Mouse (Mus musculus) liver, embryonic 14.5 days (tissue): ENCODE measurements around the gene Ciita. TPM values are rescaled to one million over a fixed set of nuclear protein-coding genes. Genes with fewer than 3 reads are reported as not detected.
A peak's percentile ranks its signal among the peaks of the same experiment; 100 is the strongest.

Source experiments
- ATAC-seq: fragments of 200-750 bp; cut with Nextera tagmentation; 2 replicates; pipeline ENCODE4 v1.8.0; 2017; ENCODE audit warnings: moderate number of reproducible peaks, mild to moderate bottlenecking, moderate library complexity; ENCODE audit not compliant: insufficient read depth
- DNase-seq, 3 experiments: peaks; one replicate each; pipeline ENCODE4 v3.0.0-alpha.2; 2012 to 2013; ENCODE audit warnings: low read depth in 3 of 3, low spot score in 3 of 3
- H3K27ac ChIP-seq: fragments of 300-500 bp; sonication (generic); 2 replicates; pipeline ENCODE4 v1.5.1; 2014; ENCODE audit warnings: moderate library complexity, mild to moderate bottlenecking, control low read depth, inconsistent platforms
- H3K27me3 ChIP-seq: fragments of 300-500 bp; sonication (generic); 2 replicates; pipeline ENCODE4 v1.6.1; 2014; ENCODE audit warnings: mild to moderate bottlenecking, low read length, moderate library complexity; ENCODE audit not compliant: control insufficient read depth, insufficient read depth
- H3K36me3 ChIP-seq: fragments of 300-500 bp; sonication (generic); replicated peaks from 2 replicates; pipeline ENCODE4 v1.6.1; 2014; ENCODE audit warnings: low read depth; ENCODE audit not compliant: control insufficient read depth, insufficient read depth
- H3K4me1 ChIP-seq, 2 experiments: fragments of 200-500 bp in 1 of 2; fragments of 300-500 bp in 1 of 2; sonication (generic) in 1 of 2; replicated peaks; 2 replicates each; pipeline ENCODE4 v1.6.1; 2012 to 2014; ENCODE audit warnings: antibody characterized with exemption in 1 of 2, inconsistent platforms in 1 of 2, low read length in 1 of 2; ENCODE audit not compliant: control insufficient read depth in 2 of 2, insufficient read depth in 2 of 2
- H3K4me2 ChIP-seq: fragments of 300-500 bp; sonication (generic); 2 replicates; pipeline ENCODE4 v1.6.1; 2014; ENCODE audit warnings: low read depth, mild to moderate bottlenecking, control low read depth, moderate library complexity
- H3K4me3 ChIP-seq, 2 experiments: fragments of 200-500 bp in 1 of 2; fragments of 300-500 bp in 1 of 2; sonication (generic) in 1 of 2; 2 replicates each; pipeline ENCODE4 v1.5.1; 2012 to 2014; ENCODE audit warnings: low read depth in 2 of 2, low read length in 2 of 2, mild to moderate bottlenecking in 2 of 2, control low read depth in 1 of 2, inconsistent platforms in 1 of 2, moderate library complexity in 1 of 2; ENCODE audit not compliant: insufficient read depth in 1 of 2
- H3K9ac ChIP-seq: fragments of 300-500 bp; sonication (generic); replicated peaks from 2 replicates; pipeline ENCODE4 v1.6.1; 2014; ENCODE audit warnings: mild to moderate bottlenecking, control low read depth, moderate library complexity
- H3K9me3 ChIP-seq: fragments of 300-500 bp; sonication (generic); 2 replicates; pipeline ENCODE4 v1.6.1; 2016; ENCODE audit warnings: low read length, mixed read lengths; ENCODE audit not compliant: control insufficient read depth
- CTCF ChIP-seq: IDR thresholded peaks from 2 replicates; pipeline ENCODE4 v1.5.1; 2016; ENCODE audit warnings: antibody characterized with exemption, low read depth, control low read depth
- EP300 ChIP-seq: IDR thresholded peaks from 2 replicates; pipeline ENCODE4 v1.6.1; 2016; ENCODE audit warnings: antibody characterized with exemption, low read depth
- WGBS: fragments of 180-500 bp; shearing (Covaris S2); extraction: QIAGEN DNeasy Blood & Tissue Kit; methylation state at CpG from one replicate; pipeline ENCODE4 v1.1.7; 2014; ENCODE audit not compliant: insufficient replicate concordance; 5-methylcytosine and 5-hydroxymethylcytosine counted together
- polyA plus RNA-seq, 2 experiments: library from polyadenylated mRNA; depleted of rRNA in 1 of 2; stranded (reverse) in 1 of 2; unstranded in 1 of 2; fragments of >200 nt; fragmentation: Nextera tagmentation in 1 of 2; extraction: Ambion mirVana in 1 of 2; gene quantifications; 2 replicates each; pipeline versions ENCODE4 v1.2.1 to v1.2.3; 2012 to 2014

The Ciita gene
- polyA plus RNA-seq, 2 experiments: 0.06 TPM

GRCm38 (mm10) chr16:10542698-10543365 is 63.0 kb downstream of the Ciita start, which contains the start of gene Dexi:
TSS of gene Dexi (minus strand) at chr16:10543054.
- DNase-seq: peak; percentile 94 to 96 (median 96)
- Histone ChIP-seq H3K9ac (peak within 1 kb of the TSS; percentile 56), H3K36me3 (no peaks in the 10 kb centered on the region), H3K4me1 (peaks cover 10 to 22% of the 10 kb centered on the region in 2 experiments), H3K9me3 (no peaks in the 10 kb centered on the region), H3K4me3 (peak within 1 kb of the TSS; percentile 63 to 75), H3K4me2 (peak within 1 kb of the TSS; percentile 92), H3K27ac (no peak within 1 kb of the TSS), H3K27me3 (no peaks in the 10 kb centered on the region)
- ATAC-seq: peak; percentile 92
- TF ChIP-seq EP300 (no peak), CTCF (peak; percentile 49)
- under 1% methylated on average over 61 of the region's 61 CpGs for WGBS

GRCm38 (mm10) chr16:10544995-10545622 is 65.2 kb downstream of the Ciita start, which contains the start of gene Clec16a:
TSS of gene Clec16a (plus strand) at chr16:10545339.
- ATAC-seq: peak; percentile 82
- H3K4me3 ChIP-seq: peak within 1 kb of the TSS; percentile 88 to 97
- no peaks in the 10 kb centered on the region for H3K36me3 ChIP-seq
- peak within 1 kb of the TSS; percentile 83 for H3K4me2 ChIP-seq
- TF ChIP-seq CTCF (no peak; the same call in 1 of the 2 replicates), EP300 (no peak)
- no peaks in the 10 kb centered on the region for H3K9me3 ChIP-seq
- peak within 1 kb of the TSS; percentile 88 for H3K9ac ChIP-seq
- WGBS: under 1% methylated on average over 58 of the region's 58 CpGs
- DNase-seq: peak; percentile 92 to 93 (median 92)
- no peaks in the 10 kb centered on the region for H3K27me3 ChIP-seq
- no peak within 1 kb of the TSS for H3K27ac ChIP-seq
- peaks cover 10 to 22% of the 10 kb centered on the region in 2 experiments for H3K4me1 ChIP-seq

- no peak overlapping the region for H3K4me3 ChIP-seq
- ATAC-seq (no peak), DNase-seq (no peak)
- 39% methylated on average over 3 of the region's 3 CpGs for WGBS
- H3K27me3 ChIP-seq: no peaks in the 10 kb centered on the region
- no peak overlapping the region for H3K27ac ChIP-seq
- H3K9me3 ChIP-seq: no peaks in the 10 kb centered on the region
- H3K4me2 ChIP-seq: peak overlapping the region; percentile 83
- TF ChIP-seq EP300: no peak
- no peaks in the 10 kb centered on the region for H3K36me3 ChIP-seq
- peaks cover 10 to 12% of the 10 kb centered on the region in 2 experiments for H3K4me1 ChIP-seq
- H3K9ac ChIP-seq: no peak overlapping the region
Observed at GRCm38 (mm10) chr16:10546865-10547264, 67.0 kb downstream of the Ciita start.

GRCm38 (mm10) chr16:10548938-10549337 is 69.1 kb downstream of the Ciita start:
- DNase-seq (no peak), ATAC-seq (no peak)
- 59% methylated on average over 3 of the region's 3 CpGs for WGBS

GRCm38 (mm10) chr16:10549600-10549999 is 69.7 kb downstream of the Ciita start:
- Histone ChIP-seq H3K4me3 (no peak overlapping the region), H3K27ac (no peak overlapping the region), H3K9me3 (no peaks in the 10 kb centered on the region), H3K4me2 (no peak overlapping the region), H3K27me3 (no peaks in the 10 kb centered on the region), H3K4me1 (peaks cover 6 to 8% of the 10 kb centered on the region in 2 experiments), H3K36me3 (no peaks in the 10 kb centered on the region), H3K9ac (no peak overlapping the region)
- TF ChIP-seq CTCF: no peak
- TF ChIP-seq EP300: no peak
- WGBS: 70% methylated on average over 2 of the region's 2 CpGs
- ATAC-seq: no peak
- DNase-seq: no peak

More at GRCm38 (mm10) chr16:10548938-10549337, 69.1 kb downstream of the Ciita start:
- H3K4me1 ChIP-seq: peaks cover 6 to 8% of the 10 kb centered on the region in 2 experiments
- H3K9ac ChIP-seq: no peak overlapping the region
- H3K36me3 ChIP-seq: no peaks in the 10 kb centered on the region
- no peak overlapping the region for H3K27ac ChIP-seq
- H3K4me3 ChIP-seq: no peak overlapping the region
- TF ChIP-seq EP300: no peak
- TF ChIP-seq CTCF: no peak
- no peaks in the 10 kb centered on the region for H3K9me3 ChIP-seq
- H3K4me2 ChIP-seq: no peak overlapping the region
- H3K27me3 ChIP-seq: no peaks in the 10 kb centered on the region
